Mouse (Mus musculus) spleen, adult 2 months (tissue): ENCODE data around the gene Bend4. TPM values are rescaled to one million over a fixed set of nuclear protein-coding genes. Genes with fewer than 3 reads are reported as not detected.

Source experiments
- DNase-seq, 2 experiments: peaks; one replicate each; pipeline versions ENCODE4 v3.0.0 to v3.0.0-alpha.2; 2012 to 2021; ENCODE audit warnings: low spot score in 2 of 2, low read depth in 1 of 2
- H3K27ac ChIP-seq: fragments of 200-500 bp; 2 replicates; pipeline ENCODE4 v1.5.1; 2012; ENCODE audit warnings: low read length, inconsistent platforms; ENCODE audit not compliant: insufficient read depth
- H3K27me3 ChIP-seq: fragments of 200-500 bp; 2 replicates; pipeline ENCODE4 v1.6.1; 2012; ENCODE audit warnings: mild to moderate bottlenecking, moderate library complexity, low read length, inconsistent platforms; ENCODE audit not compliant: control insufficient read depth, insufficient read depth
- H3K36me3 ChIP-seq: fragments of 200-500 bp; 2 replicates; pipeline ENCODE4 v1.6.1; 2012; ENCODE audit warnings: mild to moderate bottlenecking, low read length, inconsistent platforms; ENCODE audit not compliant: control insufficient read depth, insufficient read depth
- H3K4me1 ChIP-seq: fragments of 200-500 bp; 2 replicates; pipeline ENCODE4 v1.6.1; 2011; ENCODE audit warnings: inconsistent platforms; ENCODE audit not compliant: control insufficient read depth, insufficient read depth, insufficient read length
- H3K4me3 ChIP-seq: fragments of 200-500 bp; 2 replicates; pipeline ENCODE4 v1.5.1; 2011; ENCODE audit warnings: mild to moderate bottlenecking, inconsistent platforms; ENCODE audit not compliant: insufficient read depth, insufficient read length; ENCODE audit errors: extremely low read depth
- CTCF ChIP-seq: fragments of 200-500 bp; IDR thresholded peaks from 2 replicates; pipeline ENCODE4 v1.5.1; 2011; ENCODE audit warnings: mild to moderate bottlenecking, inconsistent platforms; ENCODE audit not compliant: insufficient read depth, insufficient read length, insufficient replicate concordance; ENCODE audit errors: extremely low read depth
- POLR2A ChIP-seq: fragments of 200-500 bp; IDR thresholded peaks from 2 replicates; pipeline ENCODE4 v1.6.1; 2011; ENCODE audit warnings: low read depth, low read length, inconsistent platforms
- WGBS: fragments of 180-500 bp; shearing (Covaris S2); methylation state at CpG from one replicate; pipeline ENCODE4 v1.1.7; 2018; 5-methylcytosine and 5-hydroxymethylcytosine counted together
- polyA plus RNA-seq: library from polyadenylated mRNA; depleted of rRNA; stranded (reverse); fragments of >200 nt; gene quantifications from 2 replicates; pipeline ENCODE4 v1.2.3, GENCODE M21; 2012

Gene Bend4
- polyA plus RNA-seq, 1 experiment = 1.1 TPM

- H3K27ac ChIP-seq = no peak overlapping the region
Observed at GRCm38 (mm10) chr5:67404380-67404779, 23.7 kb downstream of the Bend4 start.

GRCm38 (mm10) chr5:67401612-67402011, 26.5 kb downstream of the Bend4 start:
- no peak overlapping the region for H3K4me3 ChIP-seq
- H3K36me3 ChIP-seq = no peaks in the 10 kb centered on the region
- H3K27ac ChIP-seq = no peak overlapping the region
- WGBS = 44% methylated on average over 9 of the region's 9 CpGs
- H3K27me3 ChIP-seq = no peaks in the 10 kb centered on the region
- H3K4me1 ChIP-seq = peaks cover 11% of the 10 kb centered on the region; the same call in 1 of the 2 replicates
- DNase-seq = no peak
- TF ChIP-seq CTCF (no peak), POLR2A (no peak)

More at GRCm38 (mm10) chr5:67404380-67404779, 23.7 kb downstream of the Bend4 start:
- DNase-seq = no peak
- Histone ChIP-seq H3K27me3 (no peaks in the 10 kb centered on the region), H3K36me3 (no peaks in the 10 kb centered on the region), H3K4me1 (peaks cover 11% of the 10 kb centered on the region; the same call in 1 of the 2 replicates), H3K4me3 (peak overlapping the region; percentile 26; the same call in 1 of the 2 replicates)
- 12% methylated on average over 7 of the region's 7 CpGs for WGBS
- TF ChIP-seq POLR2A (no peak; the same call in 1 of the 2 replicates), CTCF (no peak)

- peaks cover 11% of the 10 kb centered on the region; the same call in 1 of the 2 replicates for H3K4me1 ChIP-seq
- WGBS = 67% methylated on average over 12 of the region's 12 CpGs
- H3K4me3 ChIP-seq = no peak overlapping the region
- no peak for TF ChIP-seq CTCF
- no peak for TF ChIP-seq POLR2A
- no peak for DNase-seq
- no peaks in the 10 kb centered on the region for H3K27me3 ChIP-seq
- no peaks in the 10 kb centered on the region for H3K36me3 ChIP-seq
- H3K27ac ChIP-seq = no peak overlapping the region
Observed at GRCm38 (mm10) chr5:67400608-67401480, 27.3 kb downstream of the Bend4 start.

- H3K4me1 ChIP-seq = peaks cover 13% of the 10 kb centered on the region
- 94% methylated on average over 28 of the region's 28 CpGs for WGBS
- TF ChIP-seq POLR2A = no peak
- no peak for TF ChIP-seq CTCF
Observed at GRCm38 (mm10) chr5:67399876-67400607, 28.1 kb downstream of the Bend4 start.

GRCm38 (mm10) chr5:67397186-67397585, 30.9 kb downstream of the Bend4 start:
- Histone ChIP-seq H3K27me3 (no peaks in the 10 kb centered on the region), H3K27ac (no peak overlapping the region), H3K4me1 (peaks cover 10% of the 10 kb centered on the region), H3K4me3 (no peak overlapping the region), H3K36me3 (no peaks in the 10 kb centered on the region)
- 96% methylated on average over 14 of the region's 14 CpGs for WGBS
- no peak for DNase-seq
- TF ChIP-seq POLR2A = no peak
- no peak for TF ChIP-seq CTCF

More at GRCm38 (mm10) chr5:67399876-67400607, 28.1 kb downstream of the Bend4 start:
- Histone ChIP-seq H3K27me3 (no peaks in the 10 kb centered on the region), H3K36me3 (no peaks in the 10 kb centered on the region), H3K4me3 (no peak overlapping the region), H3K27ac (no peak overlapping the region)
- DNase-seq = no peak

GRCm38 (mm10) chr5:67395211-67395851, 32.8 kb downstream of the Bend4 start:
- Histone ChIP-seq H3K27ac (no peak overlapping the region), H3K4me1 (peaks cover 10% of the 10 kb centered on the region), H3K27me3 (no peaks in the 10 kb centered on the region), H3K36me3 (no peaks in the 10 kb centered on the region), H3K4me3 (no peak overlapping the region)
- no peak for TF ChIP-seq POLR2A
- TF ChIP-seq CTCF = no peak
- peak in 1 of 2 experiments; percentile 14 for DNase-seq
- WGBS = 7% methylated on average over 11 of the region's 11 CpGs
